ENCODE assay signal across 9 mouse cellular contexts in genomic region chr8:121241761-121242552, GRCm38 (mm10).
DNase-seq lines count a peak whose midpoint lies in the region; ATAC-seq and TF ChIP-seq lines count a peak whose summit lies in the region.
"Had no signal": no experiment of that assay in that cellular context is flagged by ENCODE, and none has a peak within 500 bp of the region (broad histone marks: within the 10 kb centered on the region; RNA-seq: fewer than 3 reads in every experiment).

No protein-coding gene starts in this region.

- peak overlapping the region; percentile 70 for H3K27ac ChIP-seq in forebrain, embryonic 12.5 days
- H3K27ac ChIP-seq in hindbrain, embryonic 11.5 days (ENCODE audit: low read depth, low read length), result 0 out of 2 replicates have a peak overlapping the region, but pooled peaks have one; percentile 13
- H3K27ac ChIP-seq in limb, embryonic 14.5 days (replicated peaks; ENCODE audit: low read depth, low read length), result no peak overlapping the region

- peak; percentile 17 for DNase-seq in gastrocnemius, adult 18-20 months (ENCODE audit: low spot score)
- no peak for DNase-seq in gastrocnemius, adult 8-10 months (ENCODE audit: low spot score in 2 of 2)
- no peak for DNase-seq in hindbrain, embryonic 11.5 days (ENCODE audit: low spot score)
- peak; percentile 42 for DNase-seq in limb, embryonic 14.5 days (ENCODE audit: low spot score)
- peak; percentile 73 for DNase-seq in retina, embryonic 14.5 days (ENCODE audit: low spot score)
- DNase-seq in T-cell, adult 2 months (ENCODE audit: low spot score), result no peak
- no peak for DNase-seq in spleen, postnatal 14 days (ENCODE audit: low spot score in 2 of 2)

- TF ChIP-seq POLR2A in limb, embryonic 14.5 days (IDR thresholded peaks at IDR 0.05; ENCODE audit: borderline replicate concordance, extremely low read depth, insufficient read depth, insufficient read length), result no peak

- peak; percentile 69 for ATAC-seq in forebrain, embryonic 12.5 days (ENCODE audit: low FRiP score)
- peak; percentile 45 for ATAC-seq in hindbrain, embryonic 11.5 days (ENCODE audit: low FRiP score)
- 0 out of 2 replicates have a peak, but pooled peaks have one; percentile 47 for ATAC-seq in limb, embryonic 14.5 days (ENCODE audit: low FRiP score, low read depth)

- H3K9ac ChIP-seq in forebrain, embryonic 12.5 days, result no peak overlapping the region
- 0 out of 2 replicates have a peak overlapping the region, but pooled peaks have one; percentile 7 for H3K9ac ChIP-seq in hindbrain, embryonic 11.5 days (ENCODE audit: low read depth, low read length)
- peak overlapping the region; percentile 21; the same call in 1 of the 2 replicates for H3K9ac ChIP-seq in limb, embryonic 14.5 days (ENCODE audit: low read depth, low read length, severe bottlenecking)

- no peaks in the 10 kb centered on the region for H3K36me3 ChIP-seq in forebrain, embryonic 12.5 days (replicated peaks)
- H3K36me3 ChIP-seq in hindbrain, embryonic 11.5 days (ENCODE audit: control insufficient read depth, insufficient read depth, low read length), result no peaks in the 10 kb centered on the region
- H3K36me3 ChIP-seq in limb, embryonic 14.5 days (ENCODE audit: control insufficient read depth, insufficient read depth, low read length), result no peaks in the 10 kb centered on the region

- peaks cover 31% of the 10 kb centered on the region for H3K4me1 ChIP-seq in forebrain, embryonic 12.5 days
- peaks cover 12% of the 10 kb centered on the region for H3K4me1 ChIP-seq in hindbrain, embryonic 11.5 days (replicated peaks; ENCODE audit: control insufficient read depth, insufficient read depth, low read length)
- H3K4me1 ChIP-seq in limb, embryonic 14.5 days (ENCODE audit: control insufficient read depth, insufficient read depth, low read length), result peaks cover 19% of the 10 kb centered on the region

- H3K9me3 ChIP-seq in forebrain, embryonic 12.5 days, result no peaks in the 10 kb centered on the region
- no peaks in the 10 kb centered on the region for H3K9me3 ChIP-seq in hindbrain, embryonic 11.5 days (ENCODE audit: control insufficient read depth, low read length)
- H3K9me3 ChIP-seq in limb, embryonic 14.5 days (ENCODE audit: control insufficient read depth, low read length), result no peaks in the 10 kb centered on the region
- H3K9me3 ChIP-seq: megakaryocyte, embryonic 14.5 days had no signal

- 9% methylated on average over 14 of the region's 14 CpGs for WGBS in forebrain, embryonic 12.5 days
- WGBS in hindbrain, embryonic 11.5 days, result 11% methylated on average over 14 of the region's 14 CpGs
- WGBS in limb, embryonic 14.5 days, result 13% methylated on average over 14 of the region's 14 CpGs

- no peak overlapping the region for H3K4me3 ChIP-seq in forebrain, embryonic 12.5 days (replicated peaks)
- H3K4me3 ChIP-seq in hindbrain, embryonic 11.5 days (ENCODE audit: low read depth, low read length), result no peak overlapping the region
- H3K4me3 ChIP-seq in limb, embryonic 14.5 days (replicated peaks; ENCODE audit: low read length), result no peak overlapping the region
- H3K4me3 ChIP-seq: megakaryocyte, embryonic 14.5 days had no signal

- H3K27me3 ChIP-seq in forebrain, embryonic 12.5 days, result 0 out of 2 replicates have a peak, but pooled peaks cover 2% of the 10 kb centered on the region
- H3K27me3 ChIP-seq in hindbrain, embryonic 11.5 days (ENCODE audit: control insufficient read depth, insufficient read depth, low read length), result 0 out of 2 replicates have a peak, but pooled peaks cover 2% of the 10 kb centered on the region
- H3K27me3 ChIP-seq in limb, embryonic 14.5 days (ENCODE audit: control insufficient read depth, insufficient read depth, low read length), result no peaks in the 10 kb centered on the region

- H3K4me2 ChIP-seq in forebrain, embryonic 12.5 days, result peak overlapping the region; percentile 8; the same call in 1 of the 2 replicates
- no peak overlapping the region for H3K4me2 ChIP-seq in hindbrain, embryonic 11.5 days (replicated peaks; ENCODE audit: low read depth, low read length)
- H3K4me2 ChIP-seq in limb, embryonic 14.5 days (replicated peaks; ENCODE audit: low read depth, low read length, severe bottlenecking), result no peak overlapping the region

Comparison
In these comparisons a context has a peak if more than half of its experiments do, and no peak if none do; other contexts are left out.
1. DNase-seq: peak in gastrocnemius, adult 18-20 months (single experiment), limb, embryonic 14.5 days (single experiment) and retina, embryonic 14.5 days (single experiment); none in gastrocnemius, adult 8-10 months (0 of 2), hindbrain, embryonic 11.5 days (single experiment), T-cell, adult 2 months (single experiment) and spleen, postnatal 14 days (0 of 2).
2. Peak in every context shown above with its lines, with median percentiles within 50 percentile points of each other: ATAC-seq.